Mouse (Mus musculus) brain, embryonic 18.5 days (tissue): ENCODE measurements around the gene Ndufa4l2.

Source experiments
- DNase-seq: peaks from one replicate; pipeline ENCODE4 v3.0.0-alpha.2; 2012; ENCODE audit warnings: low read depth, low spot score

Gene Ndufa4l2

GRCm38 (mm10) chr10:127526048-127526447, 11.3 kb downstream of the Ndufa4l2 start:
- DNase-seq, result no peak

- no peak for DNase-seq
These were observed 11.9 kb downstream of the Ndufa4l2 start for GRCm38 (mm10) chr10:127526681-127527080.

- no peak for DNase-seq
These were observed 12.7 kb downstream of the Ndufa4l2 start for GRCm38 (mm10) chr10:127527481-127527880.

GRCm38 (mm10) chr10:127530945-127531344, 16.2 kb downstream of the Ndufa4l2 start:
- DNase-seq, result no peak

- DNase-seq, result no peak
These were observed 16.8 kb downstream of the Ndufa4l2 start for GRCm38 (mm10) chr10:127531548-127531947.

GRCm38 (mm10) chr10:127534036-127534928, 19.5 kb downstream of the Ndufa4l2 start, which contains the start of gene Nxph4:
Gene Nxph4, minus strand, starts transcription at chr10:127534559.
- DNase-seq, result no peak

GRCm38 (mm10) chr10:127534929-127535384, 20.2 kb downstream of the Ndufa4l2 start:
- DNase-seq, result no peak

- no peak for DNase-seq
These were observed 22.0 kb downstream of the Ndufa4l2 start for GRCm38 (mm10) chr10:127536586-127537314.

- no peak for DNase-seq
These were observed 23.3 kb downstream of the Ndufa4l2 start for GRCm38 (mm10) chr10:127537854-127538583.

GRCm38 (mm10) chr10:127541510-127541909, 26.7 kb downstream of the Ndufa4l2 start:
- no peak for DNase-seq

- no peak for DNase-seq
These were observed 27.3 kb downstream of the Ndufa4l2 start for GRCm38 (mm10) chr10:127542084-127542483.

- DNase-seq, result no peak
These were observed 28.0 kb downstream of the Ndufa4l2 start for GRCm38 (mm10) chr10:127542720-127543119.

- no peak for DNase-seq
These were observed 29.1 kb downstream of the Ndufa4l2 start for GRCm38 (mm10) chr10:127543916-127544315.

- DNase-seq, result no peak
These were observed 29.6 kb downstream of the Ndufa4l2 start for GRCm38 (mm10) chr10:127544375-127544774.

- no peak for DNase-seq
These were observed 31.7 kb downstream of the Ndufa4l2 start for GRCm38 (mm10) chr10:127546505-127546904.

- DNase-seq, result no peak
These were observed 33.5 kb downstream of the Ndufa4l2 start for GRCm38 (mm10) chr10:127548236-127548635.

GRCm38 (mm10) chr10:127549892-127550291, 35.1 kb downstream of the Ndufa4l2 start:
- DNase-seq, result no peak

GRCm38 (mm10) chr10:127555703-127556102, 40.9 kb downstream of the Ndufa4l2 start:
- no peak for DNase-seq

- no peak for DNase-seq
These were observed 42.6 kb downstream of the Ndufa4l2 start for GRCm38 (mm10) chr10:127557397-127557796.

GRCm38 (mm10) chr10:127561145-127561544, 46.4 kb downstream of the Ndufa4l2 start:
- DNase-seq, result no peak

GRCm38 (mm10) chr10:127563840-127564239, 49.1 kb downstream of the Ndufa4l2 start:
- no peak for DNase-seq

GRCm38 (mm10) chr10:127564301-127564700, 49.5 kb downstream of the Ndufa4l2 start:
- DNase-seq, result no peak
